Mouse (Mus musculus) neural tube, embryonic 15.5 days (tissue): ENCODE results near the gene Ddah1. TPM values are rescaled to one million over a fixed set of nuclear protein-coding genes. Genes with fewer than 3 reads are reported as not detected.

Experiments
- ATAC-seq: fragments of 200-750 bp; cut with Nextera tagmentation; 2 replicates; pipeline ENCODE4 v1.8.0; 2017; ENCODE audit warnings: mild to moderate bottlenecking, moderate TSS enrichment, moderate library complexity; ENCODE audit not compliant: low FRiP score
- H3K27ac ChIP-seq: fragments of 300-500 bp; sonication (generic); replicated peaks from 2 replicates; pipeline ENCODE4 v1.5.1; 2015; ENCODE audit warnings: mild to moderate bottlenecking, inconsistent platforms
- H3K27me3 ChIP-seq: fragments of 300-500 bp; sonication (generic); replicated peaks from 2 replicates; pipeline ENCODE4 v1.6.1; 2015; ENCODE audit warnings: inconsistent platforms
- H3K36me3 ChIP-seq: fragments of 300-500 bp; sonication (generic); 2 replicates; pipeline ENCODE4 v1.6.1; 2015; ENCODE audit warnings: inconsistent platforms
- H3K4me1 ChIP-seq: fragments of 300-500 bp; sonication (generic); 2 replicates; pipeline ENCODE4 v1.6.1; 2015; ENCODE audit warnings: inconsistent platforms
- H3K4me2 ChIP-seq: fragments of 300-500 bp; sonication (generic); 2 replicates; pipeline ENCODE4 v1.6.1; 2015; ENCODE audit warnings: inconsistent platforms, mild to moderate bottlenecking, moderate library complexity
- H3K4me3 ChIP-seq: fragments of 300-500 bp; sonication (generic); replicated peaks from 2 replicates; pipeline ENCODE4 v1.5.1; 2015; ENCODE audit warnings: mild to moderate bottlenecking, inconsistent platforms
- H3K9ac ChIP-seq: fragments of 300-500 bp; sonication (generic); replicated peaks from 2 replicates; pipeline ENCODE4 v1.6.1; 2015; ENCODE audit warnings: mild to moderate bottlenecking, inconsistent platforms
- H3K9me3 ChIP-seq: fragments of 300-500 bp; sonication (generic); replicated peaks from 2 replicates; pipeline ENCODE4 v1.6.1; 2016; ENCODE audit warnings: inconsistent platforms
- WGBS: fragments of 180-500 bp; shearing (Covaris S2); methylation state at CpG from one replicate; pipeline ENCODE4 v1.1.7; 2015; ENCODE audit warnings: mixed read lengths; 5-methylcytosine and 5-hydroxymethylcytosine counted together
- polyA plus RNA-seq: library from polyadenylated mRNA; unstranded; fragments of >200 nt; fragmentation: Nextera tagmentation; extraction: Ambion mirVana; gene quantifications from 2 replicates; pipeline ENCODE4 v1.2.1, GENCODE M21; 2015

Gene Ddah1
- polyA plus RNA-seq, 1 experiment from 2014 or later = 123 TPM

DNA sequence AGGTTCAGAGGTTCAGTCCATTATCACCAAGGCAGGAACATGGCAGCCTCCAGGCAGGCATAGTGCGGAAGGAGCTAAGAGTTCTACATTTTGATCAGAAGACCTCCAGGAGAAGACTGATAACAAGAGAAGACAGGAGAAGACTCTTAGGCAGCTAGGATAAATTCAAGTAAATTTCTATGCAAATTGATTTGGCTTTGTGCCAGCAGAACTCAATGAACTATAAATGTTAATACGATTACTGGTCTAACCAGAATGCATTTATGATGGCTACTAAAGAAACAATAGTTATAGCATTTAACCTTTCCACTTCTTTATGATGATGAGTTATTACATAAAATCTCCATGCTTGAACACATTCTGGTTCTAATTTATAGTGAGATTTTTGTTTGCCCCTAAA lies 87.8 kb downstream of the Ddah1 start:
- no peaks in the 10 kb centered on the region for H3K27me3 ChIP-seq
- no peak overlapping the region for H3K4me2 ChIP-seq
- 63% methylated on average over 2 of the region's 2 CpGs for WGBS
- no peak overlapping the region for H3K27ac ChIP-seq
- no peaks in the 10 kb centered on the region for H3K9me3 ChIP-seq
- H3K4me1 ChIP-seq = no peaks in the 10 kb centered on the region
- ATAC-seq = no peak
- no peaks in the 10 kb centered on the region for H3K36me3 ChIP-seq
- H3K4me3 ChIP-seq = no peak overlapping the region
- H3K9ac ChIP-seq = no peak overlapping the region

- H3K4me2 ChIP-seq = no peak overlapping the region
- 71% methylated on average over 5 of the region's 5 CpGs for WGBS
- no peak overlapping the region for H3K27ac ChIP-seq
- H3K4me1 ChIP-seq = no peaks in the 10 kb centered on the region
- H3K4me3 ChIP-seq = no peak overlapping the region
- H3K9me3 ChIP-seq = no peaks in the 10 kb centered on the region
- peaks cover 4% of the 10 kb centered on the region; the same call in 1 of the 2 replicates for H3K36me3 ChIP-seq
- H3K9ac ChIP-seq = no peak overlapping the region
- H3K27me3 ChIP-seq = no peaks in the 10 kb centered on the region
- no peak for ATAC-seq
Measured at GRCm38 (mm10) chr3:145852041-145852440, 93.6 kb downstream of the Ddah1 start.

DNA sequence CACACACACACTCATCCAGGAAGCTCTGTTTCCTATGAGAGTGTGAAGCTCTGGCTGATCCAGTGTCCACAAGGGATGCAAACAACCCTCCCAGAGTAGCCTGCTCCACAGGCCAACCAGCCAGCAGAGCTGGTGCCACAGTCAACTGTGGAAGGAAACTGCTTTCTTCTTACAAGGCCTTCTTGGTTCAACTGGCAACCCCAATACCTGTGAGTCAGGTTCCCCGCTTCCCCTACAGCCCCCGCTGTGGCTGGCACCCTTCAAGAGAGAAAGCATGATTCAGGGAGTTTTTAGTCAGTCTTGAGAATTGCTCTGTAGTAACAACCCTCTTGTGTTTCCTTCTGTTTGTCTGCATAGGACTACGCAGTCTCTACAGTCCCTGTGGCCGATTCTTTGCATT lies 94.3 kb downstream of the Ddah1 start:
- H3K4me2 ChIP-seq = no peak overlapping the region
- WGBS = 92% methylated on average over 4 of the region's 4 CpGs
- peaks cover 8% of the 10 kb centered on the region; the same call in 1 of the 2 replicates for H3K36me3 ChIP-seq
- no peak overlapping the region for H3K4me3 ChIP-seq
- H3K9ac ChIP-seq = no peak overlapping the region
- no peaks in the 10 kb centered on the region for H3K9me3 ChIP-seq
- H3K27ac ChIP-seq = no peak overlapping the region
- no peaks in the 10 kb centered on the region for H3K4me1 ChIP-seq
- no peak for ATAC-seq
- no peaks in the 10 kb centered on the region for H3K27me3 ChIP-seq

- H3K9me3 ChIP-seq = no peaks in the 10 kb centered on the region
Measured at GRCm38 (mm10) chr3:145853713-145854112, 95.2 kb downstream of the Ddah1 start.

DNA sequence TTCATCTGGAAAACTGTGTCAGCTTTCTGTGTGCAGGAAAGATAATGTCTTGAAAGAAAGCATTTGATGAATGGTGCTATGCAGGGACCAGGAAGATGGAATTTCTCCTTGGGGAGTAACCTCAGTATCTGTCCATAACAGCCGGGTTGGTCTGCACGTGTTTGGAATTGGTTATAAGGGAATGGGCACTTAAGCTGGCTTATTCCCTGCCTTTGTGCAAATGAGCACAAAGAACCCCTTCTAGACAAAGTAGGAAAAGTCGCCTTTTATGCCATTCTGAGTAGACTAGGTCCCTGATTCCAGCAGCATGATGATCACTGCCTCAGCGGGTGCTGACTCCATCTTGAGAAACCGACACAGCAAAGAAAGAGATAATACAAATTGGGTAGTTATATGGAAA lies 96.0 kb downstream of the Ddah1 start:
- Histone ChIP-seq H3K9ac (no peak overlapping the region), H3K27ac (peak overlapping the region; percentile 47; the same call in 1 of the 2 replicates), H3K4me3 (no peak overlapping the region), H3K9me3 (no peaks in the 10 kb centered on the region), H3K4me2 (no peak overlapping the region), H3K27me3 (no peaks in the 10 kb centered on the region), H3K4me1 (no peaks in the 10 kb centered on the region), H3K36me3 (peaks cover 8% of the 10 kb centered on the region; the same call in 1 of the 2 replicates)
- 46% methylated on average over 5 of the region's 5 CpGs for WGBS
- ATAC-seq = peak; percentile 38; the same call in 1 of the 2 replicates

More at GRCm38 (mm10) chr3:145853713-145854112, 95.2 kb downstream of the Ddah1 start:
- no peak overlapping the region for H3K9ac ChIP-seq
- no peaks in the 10 kb centered on the region for H3K4me1 ChIP-seq
- no peak overlapping the region for H3K27ac ChIP-seq
- H3K4me3 ChIP-seq = no peak overlapping the region
- no peak overlapping the region for H3K4me2 ChIP-seq
- peaks cover 8% of the 10 kb centered on the region; the same call in 1 of the 2 replicates for H3K36me3 ChIP-seq
- WGBS = 76% methylated on average over 4 of the region's 4 CpGs
- no peak for ATAC-seq
- H3K27me3 ChIP-seq = no peaks in the 10 kb centered on the region

DNA sequence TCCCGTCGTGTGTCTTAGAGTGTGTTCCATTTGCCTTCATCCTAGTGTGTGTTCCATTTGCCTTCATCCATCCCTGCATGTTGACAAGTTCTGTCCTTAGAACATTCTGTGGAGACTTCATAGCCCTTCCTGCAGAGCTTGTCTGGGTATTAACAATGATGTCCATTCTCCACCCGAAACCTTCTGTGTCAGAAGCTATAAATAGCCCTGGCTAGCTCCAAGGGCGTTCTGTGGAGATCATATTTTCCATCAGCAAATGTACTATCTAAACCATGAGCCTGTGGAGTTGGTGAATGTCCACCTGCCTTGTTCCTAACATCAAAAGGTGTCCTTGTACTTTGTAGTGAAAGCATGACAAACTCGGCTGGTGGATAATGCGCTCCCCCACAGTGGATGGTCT lies 96.8 kb downstream of the Ddah1 start:
- Histone ChIP-seq H3K9me3 (no peaks in the 10 kb centered on the region), H3K4me1 (no peaks in the 10 kb centered on the region), H3K27ac (no peak overlapping the region), H3K4me3 (no peak overlapping the region), H3K4me2 (no peak overlapping the region), H3K27me3 (no peaks in the 10 kb centered on the region), H3K9ac (no peak overlapping the region), H3K36me3 (peaks cover 8% of the 10 kb centered on the region; the same call in 1 of the 2 replicates)
- ATAC-seq = no peak
- WGBS = 90% methylated on average over 6 of the region's 6 CpGs

DNA sequence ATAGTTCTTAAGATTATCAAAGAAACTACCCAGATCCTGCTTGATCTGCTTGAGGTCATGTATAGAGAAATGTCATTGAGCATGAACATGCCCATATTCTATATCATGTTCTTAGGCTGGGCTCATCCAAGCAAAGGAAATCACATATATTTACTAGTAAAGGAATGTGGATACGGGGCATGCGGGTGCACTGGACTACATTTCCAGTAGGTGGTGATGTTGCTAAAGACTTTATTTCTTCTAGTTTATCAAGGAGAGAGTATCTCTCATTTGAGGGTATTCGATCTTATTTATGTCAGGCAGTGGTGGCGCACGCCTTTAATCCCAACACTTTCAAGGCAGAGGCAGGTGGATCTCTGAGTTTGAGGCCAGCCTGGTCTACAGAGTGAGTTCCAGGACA lies 99.9 kb downstream of the Ddah1 start:
- Histone ChIP-seq H3K4me2 (no peak overlapping the region), H3K27ac (no peak overlapping the region), H3K4me3 (no peak overlapping the region), H3K9ac (no peak overlapping the region), H3K4me1 (0 out of 2 replicates have a peak, but pooled peaks cover 5% of the 10 kb centered on the region), H3K27me3 (no peaks in the 10 kb centered on the region), H3K36me3 (peaks cover 8% of the 10 kb centered on the region; the same call in 1 of the 2 replicates), H3K9me3 (no peaks in the 10 kb centered on the region)
- WGBS = 94% methylated on average over 5 of the region's 5 CpGs
- no peak for ATAC-seq

GRCm38 (mm10) chr3:145862521-145862920 lies 104.0 kb downstream of the Ddah1 start:
- WGBS = 13% methylated on average over 4 of the region's 4 CpGs
- ATAC-seq = no peak
- Histone ChIP-seq H3K4me2 (no peak overlapping the region), H3K9ac (no peak overlapping the region), H3K9me3 (no peaks in the 10 kb centered on the region), H3K36me3 (no peaks in the 10 kb centered on the region; the same call in 1 of the 2 replicates), H3K27me3 (no peaks in the 10 kb centered on the region), H3K4me3 (no peak overlapping the region), H3K27ac (no peak overlapping the region), H3K4me1 (0 out of 2 replicates have a peak, but pooled peaks cover 15% of the 10 kb centered on the region)

DNA sequence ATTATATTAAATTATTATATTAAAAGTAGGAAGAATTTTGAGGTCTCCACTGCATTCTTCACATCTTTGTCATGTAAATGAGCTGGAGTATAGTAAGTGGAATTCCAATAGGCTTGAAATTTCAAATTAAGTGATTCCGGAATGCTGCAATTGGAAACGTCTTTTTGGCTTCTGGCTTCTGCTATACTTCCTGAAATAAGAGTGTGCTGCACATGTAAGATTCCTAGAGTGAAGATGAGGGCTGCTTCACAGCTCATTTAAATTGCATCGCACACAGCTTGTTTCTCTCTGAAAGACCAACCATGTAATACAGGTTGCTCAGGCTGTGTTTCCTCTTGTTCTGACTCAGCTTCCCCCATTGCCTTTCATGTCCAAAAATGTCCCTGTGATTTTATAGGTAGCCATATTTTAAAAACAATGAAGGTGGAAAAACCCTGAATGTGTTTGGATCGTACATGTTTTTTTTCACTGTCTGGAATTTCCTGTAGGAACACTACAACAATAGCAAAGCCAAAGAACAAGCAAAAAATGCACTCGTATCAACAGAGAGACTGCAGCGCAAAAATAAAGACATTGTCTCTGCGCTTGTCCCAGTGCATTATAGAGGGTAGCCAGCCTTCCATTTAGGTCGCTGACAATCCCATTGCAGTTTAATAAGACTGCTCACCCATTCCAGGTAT lies 105.7 kb downstream of the Ddah1 start:
- Histone ChIP-seq H3K27me3 (no peaks in the 10 kb centered on the region), H3K27ac (peak overlapping the region; percentile 20; the same call in 1 of the 2 replicates), H3K36me3 (no peaks in the 10 kb centered on the region), H3K9ac (no peak overlapping the region), H3K4me3 (no peak overlapping the region), H3K4me1 (0 out of 2 replicates have a peak, but pooled peaks cover 15% of the 10 kb centered on the region), H3K9me3 (no peaks in the 10 kb centered on the region), H3K4me2 (no peak overlapping the region)
- WGBS = 65% methylated on average over 8 of the region's 8 CpGs
- no peak for ATAC-seq

DNA sequence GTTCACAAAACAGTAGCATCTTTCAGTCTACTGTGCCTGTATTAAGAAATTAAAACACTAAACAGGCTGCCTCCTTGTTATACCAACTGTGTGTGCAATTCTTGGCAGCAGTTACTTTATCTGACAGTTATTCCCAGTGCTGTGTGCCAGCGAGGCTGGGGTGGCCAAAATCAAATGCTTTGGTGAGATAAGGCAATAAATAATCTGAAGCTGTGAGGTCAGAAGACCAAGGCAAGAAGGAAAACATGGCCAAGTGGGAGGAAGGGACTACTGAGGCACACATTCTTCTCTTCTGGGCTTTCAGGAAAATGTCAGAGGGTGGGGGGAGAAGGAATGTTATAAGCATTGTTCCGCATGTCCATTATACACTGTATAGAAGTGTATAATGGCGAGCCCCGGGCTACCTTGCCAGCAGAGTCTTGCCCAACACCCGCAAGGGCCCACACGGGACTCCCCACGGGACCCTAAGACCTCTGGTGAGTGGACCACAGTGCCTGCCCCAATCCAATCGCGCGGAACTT lies 106.3 kb downstream of the Ddah1 start:
- H3K27me3 ChIP-seq = no peaks in the 10 kb centered on the region
- peak overlapping the region; percentile 20; the same call in 1 of the 2 replicates for H3K27ac ChIP-seq
- H3K4me2 ChIP-seq = no peak overlapping the region
- WGBS = 62% methylated on average over 4 of the region's 10 CpGs
- no peak overlapping the region for H3K4me3 ChIP-seq
- H3K9me3 ChIP-seq = no peaks in the 10 kb centered on the region
- no peaks in the 10 kb centered on the region for H3K36me3 ChIP-seq
- no peak overlapping the region for H3K9ac ChIP-seq
- H3K4me1 ChIP-seq = 0 out of 2 replicates have a peak, but pooled peaks cover 15% of the 10 kb centered on the region
- no peak for ATAC-seq

DNA sequence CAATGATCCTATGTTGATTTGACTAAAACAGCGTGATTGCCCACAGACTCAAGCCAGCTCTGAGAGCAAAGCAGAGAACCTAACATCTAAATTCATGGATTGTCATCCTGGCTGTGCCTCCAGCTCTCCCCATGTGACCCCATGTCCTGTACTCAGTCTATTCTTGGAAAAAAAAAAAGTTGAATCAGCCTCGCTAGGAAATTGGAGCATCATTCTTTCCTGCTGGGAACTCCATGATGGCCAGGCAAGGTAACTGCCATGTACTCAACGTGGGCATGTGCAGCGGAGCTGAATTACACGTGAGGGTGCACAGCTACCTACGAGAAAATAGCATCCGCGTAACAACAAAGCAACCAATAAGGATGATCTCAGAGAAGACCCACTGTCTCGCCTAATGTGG lies 114.2 kb downstream of the Ddah1 start:
- no peak for ATAC-seq
- WGBS = 92% methylated on average over 9 of the region's 9 CpGs
- Histone ChIP-seq H3K4me3 (no peak overlapping the region), H3K27ac (no peak overlapping the region), H3K9ac (no peak overlapping the region), H3K9me3 (no peaks in the 10 kb centered on the region), H3K36me3 (no peaks in the 10 kb centered on the region), H3K4me1 (no peaks in the 10 kb centered on the region), H3K27me3 (no peaks in the 10 kb centered on the region), H3K4me2 (no peak overlapping the region)

DNA sequence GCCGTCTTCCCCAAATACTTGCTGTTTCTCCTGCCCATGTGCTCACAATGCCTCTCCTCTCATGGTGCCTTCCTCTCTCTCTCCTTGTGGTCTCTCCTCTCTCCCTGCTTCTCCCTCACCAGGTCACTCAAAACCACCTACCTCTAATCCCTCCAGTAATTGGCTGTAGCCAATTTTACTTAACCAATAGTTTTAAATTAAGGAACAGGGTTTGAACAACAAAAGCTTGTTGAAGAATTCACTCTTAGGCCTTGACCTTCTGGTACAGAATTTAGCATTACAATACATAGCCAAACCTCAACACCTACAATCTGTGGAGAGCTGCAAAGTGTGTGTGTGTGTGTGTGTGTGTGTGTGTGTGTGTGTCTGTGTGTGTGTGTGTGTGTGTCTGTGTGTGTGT lies 114.8 kb downstream of the Ddah1 start:
- no peaks in the 10 kb centered on the region for H3K4me1 ChIP-seq
- no peak overlapping the region for H3K9ac ChIP-seq
- H3K9me3 ChIP-seq = no peaks in the 10 kb centered on the region
- no peaks in the 10 kb centered on the region for H3K36me3 ChIP-seq
- 78% methylated on average over 1 of the region's 1 CpGs for WGBS
- H3K27ac ChIP-seq = no peak overlapping the region
- no peaks in the 10 kb centered on the region for H3K27me3 ChIP-seq
- H3K4me3 ChIP-seq = no peak overlapping the region
- H3K4me2 ChIP-seq = no peak overlapping the region
- ATAC-seq = no peak
